Mouse (Mus musculus): Measurements from ENCODE around the gene Sphk1. TPM values are rescaled to one million over a fixed set of nuclear protein-coding genes. Genes with fewer than 3 reads are reported as not detected.

Sphk1 gene
- polyA plus RNA-seq (2012; fragmentation: generic; extraction: Trizol) = 11.3 TPM
- long read RNA-seq, experiment 1, transcript Sphk1-215 (6 exons, 1,050 nt) = minor isoform, 8 of 41 reads
- long read RNA-seq, experiment 1, transcript Sphk1-202 (6 exons, 2,527 nt) = major isoform, 9 of 41 reads
- long read RNA-seq, experiment 1, transcript Sphk1-204 (6 exons, 1,879 nt) = minor isoform, 7 of 41 reads
- long read RNA-seq, experiment 1, partial matches to known transcripts = 7 of 41 reads
- long read RNA-seq, experiment 1, other reads (novel, unspliced or antisense) = 4 of 41 reads
- long read RNA-seq, experiment 2, transcript Sphk1-215 (6 exons, 1,050 nt) = minor isoform, 9 of 82 reads
- long read RNA-seq, experiment 2, transcript Sphk1-204 (6 exons, 1,879 nt) = minor isoform, 16 of 82 reads
- long read RNA-seq, experiment 2, transcript Sphk1-202 (6 exons, 2,527 nt) = major isoform, 23 of 82 reads
- long read RNA-seq, experiment 2, transcript Sphk1-212 (6 exons, 904 nt) = minor isoform, 8 of 82 reads
- long read RNA-seq, experiment 2, partial matches to known transcripts = 8 of 82 reads
- long read RNA-seq, experiment 2, other reads (novel, unspliced or antisense) = 13 of 82 reads

DNA sequence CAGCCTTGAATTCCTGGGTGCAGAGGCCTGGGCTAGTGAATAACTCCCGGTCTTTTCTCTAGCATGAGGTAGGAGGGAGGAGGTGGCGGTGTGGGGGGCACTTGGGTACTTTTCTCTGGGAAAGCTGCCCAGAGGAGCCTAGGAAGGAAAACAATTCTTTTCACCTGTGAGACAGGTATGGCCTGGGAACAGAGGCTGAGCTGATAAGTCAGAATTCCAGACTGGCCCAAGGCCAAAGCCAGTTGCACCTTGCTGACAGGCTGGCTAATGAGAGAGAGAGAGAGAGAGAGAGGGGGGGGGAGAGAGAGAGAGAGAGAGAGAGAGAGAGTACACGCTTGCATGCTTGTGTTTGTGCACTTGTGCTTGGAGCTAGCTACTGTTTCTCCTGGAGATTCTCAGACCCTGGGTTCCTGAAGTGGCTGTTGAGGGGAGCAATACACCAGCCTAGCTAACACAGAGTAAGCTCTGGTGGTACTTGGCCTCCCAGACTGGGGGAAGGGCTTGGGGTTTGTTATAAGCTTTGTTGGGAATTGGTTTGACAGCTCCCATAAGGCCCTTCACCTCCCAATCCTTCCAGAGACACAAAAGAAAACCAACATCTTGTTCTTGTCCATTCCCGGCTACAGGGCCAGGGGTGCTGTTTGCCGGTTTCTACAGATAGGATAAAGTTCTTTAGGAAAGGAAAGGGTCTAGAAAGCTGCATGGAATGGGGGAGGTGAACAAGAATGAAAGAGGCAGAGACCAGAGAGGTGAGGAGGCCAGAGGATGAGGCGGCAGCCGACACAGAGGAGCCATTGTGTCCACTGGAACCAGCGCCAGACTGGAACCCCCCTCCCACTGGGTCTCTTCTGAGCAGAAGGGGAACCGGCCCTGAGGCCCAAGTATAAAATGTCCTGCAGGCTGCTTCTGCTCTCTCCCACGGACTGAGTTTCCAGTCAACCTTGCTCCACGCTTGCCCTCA, at the start of gene Sphk1:
TSS of gene Sphk1 (plus strand) at position 739 of the 961 bp plus-strand sequence.
- TF ChIP-seq MYOD1 (IDR thresholded peaks at IDR 0.05; ENCODE audit: control insufficient read depth, insufficient read length, low read depth) (no peak), CEBPB (IDR thresholded peaks at IDR 0.05; ENCODE audit: low read depth) (no peak), CTCF (IDR thresholded peaks at IDR 0.05; ENCODE audit: control insufficient read depth, insufficient read depth, insufficient read length) (no peak), USF1 (IDR thresholded peaks at IDR 0.05; ENCODE audit: low read depth) (no peak), FOSL1 (IDR thresholded peaks at IDR 0.05; ENCODE audit: insufficient read depth, low read length, poor library complexity, severe bottlenecking) (no peak), MAX (IDR thresholded peaks at IDR 0.05) (no peak), MYOG (IDR thresholded peaks at IDR 0.05; ENCODE audit: control insufficient read depth, extremely low read depth, insufficient read length) (no peak)
- H3K79me2 ChIP-seq (ENCODE audit: control insufficient read depth, insufficient read depth) = peaks cover 13% of the 10 kb centered on the region
- H3K79me3 ChIP-seq (ENCODE audit: low read depth) = no peaks in the 10 kb centered on the region
- no peak within 1 kb of the TSS for H3K4me3 ChIP-seq (ENCODE audit: insufficient read depth, poor library complexity, severe bottlenecking)
- H3ac ChIP-seq (ENCODE audit: control insufficient read depth, insufficient read length, low read depth) = peak within 1 kb of the TSS; percentile 45
- no peaks in the 10 kb centered on the region for H3K27me3 ChIP-seq (ENCODE audit: control insufficient read depth, insufficient read depth, insufficient read length)
- H3K36me3 ChIP-seq (ENCODE audit: control insufficient read depth, insufficient read depth) = no peaks in the 10 kb centered on the region

DNA sequence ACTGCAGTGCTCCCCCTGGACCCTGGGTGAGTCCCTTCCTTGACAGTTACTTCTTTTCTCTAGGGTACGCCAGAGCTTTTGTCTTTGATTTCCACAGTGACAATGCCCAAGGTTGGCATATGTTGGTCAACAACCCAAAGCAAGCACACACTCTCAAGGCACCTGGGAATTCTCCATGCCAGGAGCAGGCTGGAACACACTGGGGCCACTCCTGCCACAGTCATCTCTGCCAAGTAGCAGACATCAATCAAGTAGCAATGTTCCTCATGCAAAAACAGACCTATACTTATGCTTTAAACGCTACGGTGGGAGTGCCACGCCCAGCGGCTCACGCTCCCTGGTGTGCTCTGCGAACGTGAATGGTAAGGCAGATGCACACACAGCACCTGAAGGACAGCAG, 49.8 kb upstream of the Sphk1 start:
- no peak for TF ChIP-seq MAX (IDR thresholded peaks at IDR 0.05)
- Histone ChIP-seq H3K27me3 (ENCODE audit: control insufficient read depth, insufficient read depth, insufficient read length) (no peaks in the 10 kb centered on the region), H3K79me3 (ENCODE audit: low read depth) (peaks cover 9% of the 10 kb centered on the region), H3K79me2 (ENCODE audit: control insufficient read depth, insufficient read depth) (peaks cover 30% of the 10 kb centered on the region), H3ac (ENCODE audit: control insufficient read depth, insufficient read length, low read depth) (no peak overlapping the region), H3K4me3 (ENCODE audit: insufficient read depth, poor library complexity, severe bottlenecking) (no peak overlapping the region), H3K36me3 (ENCODE audit: control insufficient read depth, insufficient read depth) (peaks cover 88% of the 10 kb centered on the region)

DNA sequence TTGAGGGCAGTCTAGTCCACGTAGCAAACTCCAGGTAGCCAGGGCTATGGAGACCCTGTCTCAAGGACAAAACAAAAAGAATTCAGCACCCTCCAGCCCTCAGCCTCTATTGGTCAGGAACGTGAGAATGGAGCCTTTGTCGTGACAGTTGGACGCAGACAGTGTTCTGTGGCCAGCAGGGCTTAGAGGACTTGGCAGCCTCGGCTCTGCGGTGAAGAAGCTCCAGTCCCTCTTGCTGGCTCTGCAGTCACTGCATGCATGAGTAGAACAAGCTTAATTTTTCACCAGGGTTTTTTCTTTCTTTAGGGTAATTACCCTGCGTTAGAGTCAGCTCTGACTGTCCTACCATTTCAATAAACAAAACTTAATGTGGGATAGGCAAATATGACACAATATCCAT, 48.9 kb upstream of the Sphk1 start:
- Histone ChIP-seq H3ac (ENCODE audit: control insufficient read depth, insufficient read length, low read depth) (no peak overlapping the region), H3K36me3 (ENCODE audit: control insufficient read depth, insufficient read depth) (peaks cover 88% of the 10 kb centered on the region), H3K79me2 (ENCODE audit: control insufficient read depth, insufficient read depth) (peaks cover 37% of the 10 kb centered on the region), H3K4me3 (ENCODE audit: insufficient read depth, poor library complexity, severe bottlenecking) (no peak overlapping the region), H3K79me3 (ENCODE audit: low read depth) (peaks cover 9% of the 10 kb centered on the region), H3K27me3 (ENCODE audit: control insufficient read depth, insufficient read depth, insufficient read length) (no peaks in the 10 kb centered on the region)
- TF ChIP-seq FOSL1 (IDR thresholded peaks at IDR 0.05; ENCODE audit: insufficient read depth, low read length, poor library complexity, severe bottlenecking) (no peak), MYOG (IDR thresholded peaks at IDR 0.05; ENCODE audit: control insufficient read depth, extremely low read depth, insufficient read length) (no peak), MYOD1 (IDR thresholded peaks at IDR 0.05; ENCODE audit: control insufficient read depth, insufficient read length, low read depth) (no peak), CEBPB (IDR thresholded peaks at IDR 0.05; ENCODE audit: low read depth) (no peak), USF1 (IDR thresholded peaks at IDR 0.05; ENCODE audit: low read depth) (no peak), CTCF (IDR thresholded peaks at IDR 0.05; ENCODE audit: control insufficient read depth, insufficient read depth, insufficient read length) (no peak), MAX (IDR thresholded peaks at IDR 0.05) (no peak)

DNA sequence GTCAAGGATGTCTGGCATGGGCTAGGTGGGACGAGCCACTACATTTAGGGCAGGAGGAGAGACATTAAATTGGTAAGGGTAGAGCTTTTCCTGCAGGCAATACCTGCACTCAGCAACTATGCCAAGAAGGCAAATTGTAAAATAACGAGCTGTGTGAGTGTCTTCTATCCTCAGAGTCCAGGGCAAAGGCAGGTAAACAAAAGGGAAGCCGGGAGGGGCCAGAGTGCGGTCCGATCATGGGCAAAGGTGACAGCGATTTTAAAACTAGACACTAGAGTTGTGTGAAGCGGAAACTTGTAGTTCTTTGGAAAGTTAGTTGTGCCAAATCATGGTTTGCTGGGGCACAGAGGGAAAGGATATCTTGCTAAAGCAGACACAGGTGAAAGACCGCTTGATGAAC, 46.5 kb upstream of the Sphk1 start:
- TF ChIP-seq FOSL1 (IDR thresholded peaks at IDR 0.05; ENCODE audit: insufficient read depth, low read length, poor library complexity, severe bottlenecking) = no peak
- TF ChIP-seq MAX (IDR thresholded peaks at IDR 0.05) = no peak
- H3K36me3 ChIP-seq (ENCODE audit: control insufficient read depth, insufficient read depth) = peaks cover 70% of the 10 kb centered on the region
- no peaks in the 10 kb centered on the region for H3K27me3 ChIP-seq (ENCODE audit: control insufficient read depth, insufficient read depth, insufficient read length)
- H3K79me2 ChIP-seq (ENCODE audit: control insufficient read depth, insufficient read depth) = peaks cover 62% of the 10 kb centered on the region
- no peak overlapping the region for H3K4me3 ChIP-seq (ENCODE audit: insufficient read depth, poor library complexity, severe bottlenecking)
- H3ac ChIP-seq (ENCODE audit: control insufficient read depth, insufficient read length, low read depth) = no peak overlapping the region
- H3K79me3 ChIP-seq (ENCODE audit: low read depth) = peaks cover 24% of the 10 kb centered on the region

DNA sequence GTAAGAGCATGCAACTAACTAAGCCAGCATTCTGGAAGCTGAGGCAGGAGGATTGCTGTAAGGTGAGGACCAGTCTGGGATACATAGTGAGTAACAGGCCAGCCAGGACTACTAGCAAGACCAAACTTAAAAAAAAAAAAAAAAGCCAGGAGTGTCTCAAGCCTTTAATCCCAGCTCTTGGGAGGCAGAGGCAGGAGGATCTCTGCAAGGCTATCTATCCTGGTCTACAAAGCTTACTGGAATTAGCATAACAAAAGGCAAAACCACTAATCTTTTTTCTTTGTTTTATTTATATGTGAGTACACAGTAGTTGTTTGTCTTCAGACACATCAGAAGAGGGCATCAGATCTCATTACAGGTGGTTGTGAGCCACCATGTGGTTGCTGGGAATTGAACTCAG, 42.5 kb upstream of the Sphk1 start:
- Histone ChIP-seq H3K4me3 (ENCODE audit: insufficient read depth, poor library complexity, severe bottlenecking) (no peak overlapping the region), H3K79me3 (ENCODE audit: low read depth) (peaks cover 23% of the 10 kb centered on the region), H3K79me2 (ENCODE audit: control insufficient read depth, insufficient read depth) (peaks cover 45% of the 10 kb centered on the region), H3ac (ENCODE audit: control insufficient read depth, insufficient read length, low read depth) (no peak overlapping the region), H3K27me3 (ENCODE audit: control insufficient read depth, insufficient read depth, insufficient read length) (no peaks in the 10 kb centered on the region), H3K36me3 (ENCODE audit: control insufficient read depth, insufficient read depth) (peaks cover 38% of the 10 kb centered on the region)
- TF ChIP-seq USF1 (IDR thresholded peaks at IDR 0.05; ENCODE audit: low read depth) (no peak), MYOD1 (IDR thresholded peaks at IDR 0.05; ENCODE audit: control insufficient read depth, insufficient read length, low read depth) (no peak), FOSL1 (IDR thresholded peaks at IDR 0.05; ENCODE audit: insufficient read depth, low read length, poor library complexity, severe bottlenecking) (no peak)

All from C2C12 (cell line).